Mouse (Mus musculus) Patski (cell line): ENCODE data around the gene Pdk1. TPM values are rescaled to one million over a fixed set of nuclear protein-coding genes. Genes with fewer than 3 reads are reported as not detected.
A peak's percentile ranks its signal among the peaks of the same experiment; 100 is the strongest.
"Not testable (repeated sequence)": the region's sequence is repeated elsewhere in the genome, so short reads cannot be mapped to it uniquely, and the experiment has no call there.

Experiments used
- ATAC-seq: fragments of 100-300 bp; one replicate; pipeline ENCODE4 v1.8.0; 2021
- CTCF ChIA-PET: fragments of 350-600 bp; sonication (Branson Sonifier 250); formaldehyde crosslinking; loops from one replicate; lab custom pipeline; 2022; ENCODE audit warnings: inconsistent platforms; lab: Charles Lee
- POLR2A ChIA-PET: fragments of 350-600 bp; sonication (Branson Sonifier 250); formaldehyde crosslinking; loops from one replicate; lab custom pipeline; 2022; ENCODE audit warnings: antibody characterized with exemption, inconsistent platforms; lab: Charles Lee
- DNase-seq: peaks from one replicate; pipeline ENCODE4 v3.0.0-alpha.2; 2011; ENCODE audit warnings: low read depth, low spot score
- H3K27me3 ChIP-seq: fragments of 371-371 bp; one replicate; pipeline ENCODE4 v1.5.1; 2021
- CTCF ChIP-seq: fragments of 100-300 bp; IDR thresholded peaks from one replicate; pipeline ENCODE4 v1.5.1; 2021
- in situ Hi-C: fragments of 300-500 bp; cut with MboI; formaldehyde crosslinking; loops from 3 replicates; pipeline ENCODE4 v1.11.1; 2018; ENCODE audit warnings: low pct_unique_long_range_greater_than_20kb, mixed read lengths
- polyA plus RNA-seq: library from polyadenylated mRNA; unstranded; gene quantifications from one replicate; pipeline ENCODE4 v1.2.3, GENCODE M21; 2021

The Pdk1 gene
- polyA plus RNA-seq, 1 experiment from 2014 or later, result 41.2 TPM

DNA sequence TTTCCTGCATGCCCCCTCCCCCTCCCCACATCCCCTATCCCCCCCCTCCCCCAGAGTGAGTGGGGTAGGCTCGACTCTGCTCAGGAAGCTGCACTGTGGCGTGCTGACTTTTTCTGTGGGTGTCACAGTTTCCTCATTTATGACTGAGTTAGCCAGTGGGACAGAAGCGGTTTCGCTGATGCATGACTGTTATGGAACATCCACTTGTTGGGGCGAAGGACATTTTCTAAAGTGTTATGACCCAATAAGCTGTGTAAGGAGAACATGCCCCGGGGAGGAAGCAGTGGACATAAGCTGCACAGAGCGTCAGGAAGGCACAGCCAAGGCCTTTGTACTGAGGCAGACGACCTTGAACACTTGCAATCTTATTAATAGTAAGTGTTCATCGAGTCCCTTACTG lies 29.7 kb upstream of the Pdk1 start:
- ChIA-PET POLR2A (interaction anchor here (0.6 kb wide), 1 partner anchor 267 kb away, joined by 3 read pairs; no protein-coding TSS in a partner anchor), CTCF (no interaction called here)
- TF ChIP-seq CTCF, result no peak
- DNase-seq, result no peak
- no peaks in the 10 kb centered on the region for H3K27me3 ChIP-seq
- in situ Hi-C loops, result loop anchor here (25.0 kb wide), 1 partner anchor 406 kb away; no protein-coding TSS in a partner anchor
- no peak for ATAC-seq

- POLR2A ChIA-PET, result no interaction called here
- DNase-seq (no peak), ATAC-seq (no peak)
- CTCF ChIA-PET, result interaction anchor here (0.8 kb wide), 1 partner anchor 17 kb away, joined by 3 read pairs; no protein-coding TSS in a partner anchor
- no peak for TF ChIP-seq CTCF
- H3K27me3 ChIP-seq, result no peaks in the 10 kb centered on the region
- in situ Hi-C loops, result loop anchor here (25.0 kb wide), 1 partner anchor 408 kb away; no protein-coding TSS in a partner anchor
Observed at GRCm38 (mm10) chr2:71844906-71845305, 28.1 kb upstream of the Pdk1 start.

DNA sequence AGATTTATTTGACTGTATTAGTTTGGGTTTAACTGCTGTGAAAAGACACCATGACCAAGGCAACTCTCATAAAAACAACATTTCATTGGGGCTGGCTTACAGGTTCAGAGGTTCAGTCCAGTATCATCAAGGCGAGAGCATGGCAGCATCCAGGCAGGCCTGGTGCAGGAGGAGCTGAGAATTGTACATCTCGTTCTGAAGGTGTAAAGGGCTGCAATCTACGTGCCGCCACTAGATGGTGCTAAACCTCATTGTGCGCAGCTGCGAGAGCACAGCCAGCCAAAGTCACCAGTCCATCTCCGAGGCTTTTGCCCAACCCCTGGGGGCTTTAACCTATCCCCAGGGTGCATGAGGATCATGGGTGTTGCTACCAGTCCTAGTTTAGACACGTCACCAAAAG lies 20.9 kb upstream of the Pdk1 start:
- POLR2A ChIA-PET, DNase-seq, H3K27me3 ChIP-seq, ATAC-seq: not testable (repeated sequence)
- TF ChIP-seq CTCF, result peak; percentile 77
- CTCF ChIA-PET, result interaction anchor here (1.7 to 3.3 kb wide), 2 partner anchors 15 to 104 kb away, joined by 4 to 15 read pairs; no protein-coding TSS in a partner anchor
- in situ Hi-C loops, result loop anchor here (5.0 kb wide), 1 partner anchor 100 kb away; no protein-coding TSS in a partner anchor

DNA sequence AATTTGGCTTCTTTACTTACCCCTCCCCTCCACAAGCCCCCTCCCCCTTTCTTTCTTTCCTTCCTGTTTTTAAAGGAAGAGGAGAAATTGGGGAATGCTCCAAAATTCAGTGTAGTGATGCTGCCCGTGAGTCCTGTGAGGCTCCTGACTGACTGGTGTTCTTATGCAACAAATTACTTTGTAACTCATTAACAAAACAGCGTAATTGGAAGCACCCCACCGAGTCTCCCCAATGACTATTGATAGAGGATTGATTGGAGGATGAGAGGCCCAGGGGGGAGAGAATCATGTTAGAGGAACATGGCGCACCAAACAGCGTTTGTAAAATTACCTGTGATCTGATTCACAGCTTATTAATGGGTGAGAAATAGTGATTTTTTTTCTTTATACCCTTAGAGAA lies 17.9 kb upstream of the Pdk1 start:
- in situ Hi-C loops, result no loop called here
- no peak for TF ChIP-seq CTCF
- POLR2A ChIA-PET, result no interaction called here

DNA sequence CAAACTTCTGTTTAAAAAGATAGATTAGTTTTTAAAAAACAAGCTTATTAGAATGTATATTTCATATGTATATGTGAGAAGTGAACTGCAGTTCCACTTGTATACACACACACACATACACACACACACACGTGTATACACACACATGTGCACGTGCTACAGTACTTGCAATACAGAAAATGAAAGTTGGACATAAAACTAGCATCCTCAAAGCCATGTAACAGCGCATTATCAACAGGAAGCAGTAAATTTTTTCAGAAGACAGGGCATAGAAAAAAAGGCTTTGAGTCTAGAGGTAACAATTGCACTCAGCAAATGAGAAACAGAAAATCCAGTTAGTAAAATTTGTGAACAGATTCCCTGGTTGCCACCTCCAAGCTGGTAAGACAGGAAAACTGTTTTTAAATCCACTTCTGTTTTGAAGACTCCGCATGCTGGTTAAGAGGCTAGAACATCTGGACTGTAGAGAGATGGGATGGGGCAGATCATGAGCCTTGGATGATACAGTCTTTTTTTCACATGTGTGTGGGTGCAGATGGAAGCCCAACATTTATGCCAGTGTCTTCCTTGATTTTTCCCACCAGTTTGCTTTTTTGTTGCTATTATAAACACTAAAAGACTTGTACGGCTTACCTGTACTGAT lies 9.4 kb upstream of the Pdk1 start:
- ATAC-seq, result no peak
- H3K27me3 ChIP-seq, result no peaks in the 10 kb centered on the region
- in situ Hi-C loops, result no loop called here
- ChIA-PET POLR2A (no interaction called here), CTCF (no interaction called here)
- DNase-seq, result no peak
- no peak for TF ChIP-seq CTCF

More for the DNA sequence above, 17.9 kb upstream of the Pdk1 start:
- H3K27me3 ChIP-seq, result no peaks in the 10 kb centered on the region
- CTCF ChIA-PET, result interaction anchor here (0.7 to 1.5 kb wide), 3 partner anchors 17 to 45 kb away, joined by 3 to 4 read pairs (median 3); no protein-coding TSS in a partner anchor
- no peak for ATAC-seq
- DNase-seq, result no peak

GRCm38 (mm10) chr2:71865022-71865421 lies 8.0 kb upstream of the Pdk1 start:
- DNase-seq (no peak), ATAC-seq (no peak)
- no peaks in the 10 kb centered on the region for H3K27me3 ChIP-seq
- no peak for TF ChIP-seq CTCF
- CTCF ChIA-PET, result no interaction called here
- in situ Hi-C loops, result no loop called here
- POLR2A ChIA-PET, result no interaction called here

- TF ChIP-seq CTCF, result no peak
- H3K27me3 ChIP-seq, result no peaks in the 10 kb centered on the region
- no peak for DNase-seq
- POLR2A ChIA-PET, result no interaction called here
- in situ Hi-C loops, result no loop called here
- no peak for ATAC-seq
- CTCF ChIA-PET, result no interaction called here
Observed at GRCm38 (mm10) chr2:71865935-71866334, 7.1 kb upstream of the Pdk1 start.

DNA sequence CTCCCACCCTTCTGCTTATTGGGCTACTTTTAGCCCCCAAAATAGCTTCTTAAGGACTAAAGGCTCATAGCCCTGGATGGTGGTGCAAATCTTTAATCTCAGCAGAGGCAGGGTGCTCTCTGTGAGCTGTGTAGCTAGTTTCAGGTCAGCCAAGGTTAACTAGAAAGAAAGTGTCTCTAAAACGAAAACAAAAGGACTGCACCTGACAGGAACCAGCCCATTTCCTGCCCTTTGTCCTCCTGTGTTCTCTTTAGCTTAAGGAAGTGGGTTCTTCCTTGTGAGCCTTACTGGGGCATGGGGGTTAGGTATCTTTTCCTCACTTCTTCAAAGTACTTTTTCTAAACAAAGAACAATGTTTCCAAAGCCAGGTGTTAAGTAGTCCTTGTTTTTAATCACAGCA lies 6.5 kb upstream of the Pdk1 start:
- in situ Hi-C loops, result no loop called here
- H3K27me3 ChIP-seq, result no peaks in the 10 kb centered on the region
- DNase-seq (no peak), ATAC-seq (no peak)
- ChIA-PET POLR2A (no interaction called here), CTCF (interaction anchor here (0.7 kb wide), 1 partner anchor 15 kb away, joined by 3 read pairs; no protein-coding TSS in a partner anchor)
- no peak for TF ChIP-seq CTCF

GRCm38 (mm10) chr2:71867019-71867418 lies 6.0 kb upstream of the Pdk1 start:
- no peak for ATAC-seq
- H3K27me3 ChIP-seq, result no peaks in the 10 kb centered on the region
- ChIA-PET CTCF (interaction anchor here (0.7 kb wide), 1 partner anchor 15 kb away, joined by 3 read pairs; no protein-coding TSS in a partner anchor), POLR2A (no interaction called here)
- no peak for TF ChIP-seq CTCF
- DNase-seq, result no peak
- in situ Hi-C loops, result no loop called here

DNA sequence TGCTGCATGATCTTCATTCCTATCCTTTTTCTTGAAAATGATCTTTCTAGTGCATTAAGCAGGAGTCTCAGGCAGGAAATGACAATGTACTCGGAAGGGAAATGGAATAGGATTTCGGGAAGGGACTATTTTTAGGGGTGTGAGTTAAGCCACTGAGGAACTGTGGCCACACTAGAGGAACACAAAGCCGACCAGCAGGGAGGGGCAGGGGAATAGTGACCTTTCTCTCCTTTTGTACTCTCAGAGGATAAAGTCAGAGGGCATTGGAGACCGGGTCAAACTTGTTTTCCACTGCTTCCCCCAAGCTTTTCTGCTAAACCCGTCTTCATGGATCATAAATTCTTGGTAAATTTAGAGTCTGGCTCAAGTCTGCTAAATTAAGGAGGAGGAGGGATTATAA lies 5.5 kb upstream of the Pdk1 start:
- ChIA-PET CTCF (no interaction called here), POLR2A (no interaction called here)
- ATAC-seq (no peak), DNase-seq (no peak)
- no peaks in the 10 kb centered on the region for H3K27me3 ChIP-seq
- in situ Hi-C loops, result no loop called here
- no peak for TF ChIP-seq CTCF

- ChIA-PET CTCF (no interaction called here), POLR2A (interaction anchor here (0.6 kb wide), 1 partner anchor 468 kb away, joined by 3 read pairs; no protein-coding TSS in a partner anchor)
- no peaks in the 10 kb centered on the region for H3K27me3 ChIP-seq
- no peak for TF ChIP-seq CTCF
- in situ Hi-C loops, result no loop called here
- no peak for DNase-seq
- no peak for ATAC-seq
Observed at GRCm38 (mm10) chr2:71868256-71868655, 4.8 kb upstream of the Pdk1 start.
